Comparison of ENCODE assay signal across 8 mouse cellular contexts in genomic region chr13:90136156-90136910, GRCm38 (mm10). TPM values are rescaled to one million over a fixed set of nuclear protein-coding genes. Genes with fewer than 3 reads are reported as not detected.
DNase-seq lines count a peak whose midpoint lies in the region; ATAC-seq and TF ChIP-seq lines count a peak whose summit lies in the region.

No protein-coding gene starts in this region.

- H3K36me3 ChIP-seq in lung, embryonic 15.5 days: no peaks in the 10 kb centered on the region
- no peaks in the 10 kb centered on the region for H3K36me3 ChIP-seq in lung, postnatal 0 days (ENCODE audit: insufficient read depth, low read length)
- H3K36me3 ChIP-seq in embryonic facial prominence, embryonic 10.5 days (replicated peaks): no peaks in the 10 kb centered on the region

- no peak overlapping the region for H3K27ac ChIP-seq in lung, embryonic 15.5 days
- H3K27ac ChIP-seq in lung, postnatal 0 days (ENCODE audit: low read length): no peak overlapping the region
- H3K27ac ChIP-seq in embryonic facial prominence, embryonic 10.5 days (replicated peaks): peak overlapping the region; percentile 40; the same call in 1 of the 2 replicates

- H3K4me2 ChIP-seq in lung, embryonic 15.5 days: no peak overlapping the region
- H3K4me2 ChIP-seq in lung, postnatal 0 days (replicated peaks; ENCODE audit: low read depth, low read length): no peak overlapping the region

- 81% methylated on average over 3 of the region's 3 CpGs for WGBS in lung, embryonic 15.5 days
- WGBS in lung, postnatal 0 days: 84% methylated on average over 3 of the region's 3 CpGs
- WGBS in embryonic facial prominence, embryonic 10.5 days: 79% methylated on average over 3 of the region's 3 CpGs

- ATAC-seq in lung, embryonic 15.5 days (ENCODE audit: borderline replicate concordance, extremely low read depth, low FRiP score, low TSS enrichment): peak; percentile 35; the same call in 1 of the 2 replicates
- no peak for ATAC-seq in lung, postnatal 0 days

- intact Hi-C loops in left cerebral cortex, postnatal 25 days (cut with DNase I): no loop called here

- no peak overlapping the region for H3K4me3 ChIP-seq in lung, embryonic 15.5 days
- no peak overlapping the region for H3K4me3 ChIP-seq in lung, postnatal 0 days (ENCODE audit: low read depth, low read length)
- H3K4me3 ChIP-seq in embryonic facial prominence, embryonic 10.5 days: no peak overlapping the region

- no peak overlapping the region for H3K9ac ChIP-seq in lung, embryonic 15.5 days
- H3K9ac ChIP-seq in lung, postnatal 0 days (replicated peaks; ENCODE audit: low read depth): no peak overlapping the region

- TF ChIP-seq EP300 in lung, postnatal 0 days (IDR thresholded peaks at IDR 0.05): no peak

- H3K4me1 ChIP-seq in lung, embryonic 15.5 days: peaks cover 4% of the 10 kb centered on the region; the same call in 1 of the 2 replicates
- no peaks in the 10 kb centered on the region for H3K4me1 ChIP-seq in lung, postnatal 0 days (ENCODE audit: insufficient read depth, low read depth, low read length)
- peaks cover 16% of the 10 kb centered on the region for H3K4me1 ChIP-seq in embryonic facial prominence, embryonic 10.5 days

- H3K27me3 ChIP-seq in lung, embryonic 15.5 days: no peaks in the 10 kb centered on the region
- H3K27me3 ChIP-seq in lung, postnatal 0 days (replicated peaks; ENCODE audit: insufficient read depth, low read length): no peaks in the 10 kb centered on the region
- H3K27me3 ChIP-seq in embryonic facial prominence, embryonic 10.5 days (replicated peaks; ENCODE audit: low read depth, poor library complexity, severe bottlenecking): no peaks in the 10 kb centered on the region

- H3K9me3 ChIP-seq in lung, embryonic 15.5 days: no peaks in the 10 kb centered on the region
- no peaks in the 10 kb centered on the region for H3K9me3 ChIP-seq in lung, postnatal 0 days (ENCODE audit: low read length)
- H3K9me3 ChIP-seq in embryonic facial prominence, embryonic 10.5 days: no peaks in the 10 kb centered on the region

- DNase-seq in lung, postnatal 0 days (ENCODE audit: low spot score): no peak
- no peak for DNase-seq in embryonic facial prominence, embryonic 10.5 days (ENCODE audit: low spot score)
- peak; percentile 25 to 69 for DNase-seq in gastrocnemius, postnatal 4 days (ENCODE audit: low spot score in 2 of 2)
- peak; percentile 42 to 52 for DNase-seq in left cerebral cortex, postnatal 25 days (ENCODE audit: low spot score in 2 of 2)
- DNase-seq in telencephalon, adult 2 months (ENCODE audit: low read depth, low spot score): peak; percentile 53
- no peak for DNase-seq in T-cell, adult 2 months (ENCODE audit: low spot score)
- no peak for DNase-seq in c-Kit-positive CD71-positive TER-119-positive erythroid progenitor cells, embryonic 14.5 days (ENCODE audit: low spot score)

- no peak for TF ChIP-seq CTCF in lung, postnatal 0 days (IDR thresholded peaks at IDR 0.05)

RNA-seq across cellular contexts. Expression of gene Xrcc4, which starts 46.9 kb away (rescaled TPM):
- 12.4 and 15.5 TPM in 2 replicates for polyA plus RNA-seq in lung, embryonic 15.5 days (2015; fragmentation: Nextera tagmentation; extraction: Ambion mirVana)
- polyA plus RNA-seq in lung, postnatal 0 days (2015; fragmentation: Nextera tagmentation; extraction: Ambion mirVana): 12.9 and 15.2 TPM in 2 replicates
- 6.9 and 8.5 TPM in 2 replicates for polyA plus RNA-seq in embryonic facial prominence, embryonic 10.5 days (2016; fragmentation: Nextera tagmentation; extraction: Ambion mirVana)
- 10 to 100 TPM in 1 of 2 experiments, 1 to 10 TPM in 1; 9.9 to 10.7 TPM for total RNA-seq in gastrocnemius, postnatal 4 days (2021)
- 10 to 100 TPM; 14.1 to 15.0 TPM for total RNA-seq in left cerebral cortex, postnatal 25 days (2021)

RNA-seq across cellular contexts. Expression of gene Tmem167, which starts 47.4 kb away (rescaled TPM):
- polyA plus RNA-seq in lung, embryonic 15.5 days (2015; fragmentation: Nextera tagmentation; extraction: Ambion mirVana): 53.0 and 53.6 TPM in 2 replicates
- 40.6 and 41.6 TPM in 2 replicates for polyA plus RNA-seq in lung, postnatal 0 days (2015; fragmentation: Nextera tagmentation; extraction: Ambion mirVana)
- polyA plus RNA-seq in embryonic facial prominence, embryonic 10.5 days (2016; fragmentation: Nextera tagmentation; extraction: Ambion mirVana): 71.3 and 72.8 TPM in 2 replicates
- total RNA-seq in gastrocnemius, postnatal 4 days (2021): 10 to 100 TPM; 20.8 to 23.0 TPM
- 10 to 100 TPM; 26.5 to 27.1 TPM for total RNA-seq in left cerebral cortex, postnatal 25 days (2021)

Comparison
In these comparisons a context has a peak if more than half of its experiments do, and no peak if none do; other contexts are left out.
1. DNase-seq: peak in gastrocnemius, postnatal 4 days (2 of 2), left cerebral cortex, postnatal 25 days (2 of 2) and telencephalon, adult 2 months (single experiment); none in lung, postnatal 0 days (single experiment), embryonic facial prominence, embryonic 10.5 days (single experiment), T-cell, adult 2 months (single experiment) and c-Kit-positive CD71-positive TER-119-positive erythroid progenitor cells, embryonic 14.5 days (single experiment).